Mouse (Mus musculus) embryonic stem cell, embryonic (primary cell): ENCODE measurements around the gene Cyp2d10.
"Not testable (repeated sequence)": the region's sequence is repeated elsewhere in the genome, so short reads cannot be mapped to it uniquely, and the experiment has no call there.

Experiments
- CTCF ChIA-PET, 4 experiments: fragments of 300-600 bp in 2 of 4; fragments of 350-600 bp in 2 of 4; sonication (Branson Sonifier 250); formaldehyde crosslinking; loops; one replicate each; lab custom pipeline; 2022; ENCODE audit warnings: inconsistent platforms in 2 of 4; lab: Charles Lee
- POLR2A ChIA-PET, 4 experiments: fragments of 300-600 bp in 2 of 4; fragments of 350-600 bp in 2 of 4; sonication (Branson Sonifier 250); formaldehyde crosslinking; loops; one replicate each; lab custom pipeline; 2022; ENCODE audit warnings: antibody characterized with exemption in 4 of 4, inconsistent platforms in 1 of 4; lab: Charles Lee

Gene Cyp2d10

GRCm38 (mm10) chr15:82404163-82404562 lies 2.8 kb downstream of the Cyp2d10 start:
- ChIA-PET POLR2A (no interaction called here), CTCF (no interaction called here)

GRCm38 (mm10) chr15:82403606-82404005 lies 3.4 kb downstream of the Cyp2d10 start:
- CTCF ChIA-PET, result no interaction called here
- POLR2A ChIA-PET, result no interaction called here

GRCm38 (mm10) chr15:82402741-82403140 lies 4.3 kb downstream of the Cyp2d10 start:
- POLR2A ChIA-PET, result no interaction called here
- CTCF ChIA-PET, result no interaction called here

- ChIA-PET CTCF (no interaction called here), POLR2A (no interaction called here)
Observed at GRCm38 (mm10) chr15:82402106-82402505, 4.9 kb downstream of the Cyp2d10 start.

GRCm38 (mm10) chr15:82401516-82401915 lies 5.5 kb downstream of the Cyp2d10 start:
- ChIA-PET CTCF (interaction anchor here in 1 of 4 experiments (0.6 kb wide), 1 partner anchor 131 kb away, joined by 3 read pairs; no protein-coding TSS in a partner anchor), POLR2A (no interaction called here)

- POLR2A ChIA-PET, result not testable (repeated sequence)
Observed at GRCm38 (mm10) chr15:82395955-82396354, 11.0 kb downstream of the Cyp2d10 start.

DNA sequence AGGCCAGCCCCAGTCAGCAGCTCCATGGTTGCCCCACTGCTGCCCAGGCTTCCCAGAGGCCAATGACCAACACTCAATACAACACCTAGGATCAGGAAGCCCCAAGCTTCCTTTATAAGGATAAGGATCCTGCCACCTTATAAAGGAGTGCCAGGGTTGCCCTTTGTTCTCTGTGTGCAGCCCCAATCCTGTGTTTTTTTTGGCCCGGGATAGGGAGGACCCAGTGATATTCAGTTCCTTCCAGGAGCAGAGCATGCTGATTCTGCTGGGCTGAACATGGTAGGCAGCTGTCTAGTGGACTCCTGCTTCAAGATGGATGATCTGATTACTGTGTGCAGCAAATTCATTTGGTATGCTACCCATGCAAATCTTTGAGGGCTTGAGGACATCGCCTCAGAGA lies 13.1 kb downstream of the Cyp2d10 start, which contains the start of gene Cyp2d11:
Cyp2d11 (minus strand) TSS at position 101 of the 400 bp plus-strand sequence.
- POLR2A ChIA-PET, CTCF ChIA-PET: not testable (repeated sequence)

More at GRCm38 (mm10) chr15:82395955-82396354, 11.0 kb downstream of the Cyp2d10 start:
- CTCF ChIA-PET, result not testable (repeated sequence)

DNA sequence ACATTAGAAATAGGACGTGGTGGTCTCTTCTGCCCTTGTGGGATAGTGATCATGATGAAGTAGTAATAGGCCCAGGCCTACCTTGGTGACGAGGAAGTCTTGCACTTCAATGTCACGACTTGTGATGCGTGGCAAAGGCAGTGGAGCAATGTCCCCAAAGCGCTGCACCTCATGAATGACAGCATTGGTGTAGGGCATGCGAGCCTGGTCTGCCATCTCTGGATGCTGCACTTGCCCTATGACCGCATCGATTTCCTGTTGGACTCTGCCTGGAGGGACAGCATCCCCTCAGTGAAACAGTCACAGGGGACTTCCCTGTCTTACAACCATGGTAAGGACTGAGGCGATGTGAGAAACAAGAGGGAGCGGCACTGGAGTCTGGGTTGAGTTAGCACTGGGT lies 17.1 kb downstream of the Cyp2d10 start:
- CTCF ChIA-PET, POLR2A ChIA-PET: not testable (repeated sequence)

DNA sequence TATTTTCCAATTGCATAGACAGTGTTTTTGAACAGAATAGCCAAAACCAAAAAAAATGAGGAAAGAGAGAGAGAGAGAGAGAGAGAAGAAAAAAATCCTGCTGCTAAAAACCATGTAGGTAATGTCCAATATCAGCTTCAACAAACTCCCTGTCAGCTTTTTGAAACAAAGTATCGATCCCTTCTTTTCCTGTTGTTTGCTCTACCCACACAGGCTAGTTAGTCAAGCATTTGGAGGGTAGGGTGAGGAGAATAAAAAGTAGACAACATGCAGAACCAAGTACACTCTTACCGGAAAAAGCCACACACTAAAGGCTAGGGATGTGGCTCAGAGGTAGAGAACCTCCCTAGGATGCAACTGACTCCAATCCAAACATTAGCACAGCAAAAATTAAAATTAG lies 21.3 kb downstream of the Cyp2d10 start:
- CTCF ChIA-PET, result no interaction called here

GRCm38 (mm10) chr15:82382441-82382840 lies 24.6 kb downstream of the Cyp2d10 start:
- ChIA-PET POLR2A (interaction anchor here in 1 of 4 experiments (0.9 kb wide), 1 partner anchor 36 kb away, joined by 3 read pairs; no protein-coding TSS in a partner anchor), CTCF (no interaction called here)

More for the DNA sequence above, 21.3 kb downstream of the Cyp2d10 start:
- POLR2A ChIA-PET, result no interaction called here

GRCm38 (mm10) chr15:82380714-82381062 lies 26.3 kb downstream of the Cyp2d10 start:
- POLR2A ChIA-PET, result interaction anchor here in 1 of 4 experiments (0.6 kb wide), 1 partner anchor 542 kb away, joined by 4 read pairs; no protein-coding TSS in a partner anchor
- CTCF ChIA-PET, result no interaction called here

DNA sequence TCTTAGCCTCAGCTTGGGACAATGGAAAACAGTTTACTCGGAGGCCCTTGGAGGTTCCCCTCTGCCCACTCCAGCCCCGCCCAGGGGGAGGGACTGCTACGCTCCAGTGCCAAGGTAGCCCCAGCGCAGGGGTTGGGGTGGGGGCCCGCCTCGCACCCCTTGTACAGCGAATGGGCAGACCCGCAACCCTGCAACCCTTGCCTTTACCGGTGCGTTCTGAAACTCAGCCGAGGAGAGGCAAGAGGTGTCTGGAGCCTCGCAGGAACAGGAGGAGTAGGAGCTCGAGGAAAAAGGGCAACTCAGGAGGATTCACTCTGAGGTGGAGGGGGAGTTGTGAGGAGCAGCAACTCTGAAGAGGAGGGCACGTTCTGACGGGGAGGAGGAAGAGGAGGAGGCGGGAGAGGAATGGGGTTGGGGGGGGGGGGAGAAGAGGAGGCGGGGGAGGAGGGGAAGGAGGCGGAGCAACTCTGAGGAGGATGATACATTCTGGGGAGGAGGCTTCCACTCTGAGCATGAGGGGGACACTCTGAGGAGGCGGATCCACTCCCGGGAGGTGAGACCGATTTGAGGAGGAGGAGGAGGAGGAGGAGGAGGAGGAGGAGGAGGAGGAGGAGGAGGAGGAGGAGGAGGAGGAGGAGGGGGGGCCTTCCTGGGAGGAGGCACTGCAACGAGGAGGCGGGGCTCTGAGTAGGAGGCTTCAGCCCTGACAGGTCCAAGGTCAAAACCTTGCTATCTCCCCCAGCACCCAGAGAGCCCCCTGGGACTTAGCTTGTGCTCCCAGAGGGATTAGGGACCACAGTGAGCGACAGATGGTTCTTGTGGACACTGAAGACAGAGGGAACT lies 26.9 kb downstream of the Cyp2d10 start, which contains the start of gene Cyp2d22:
Cyp2d22 (minus strand) TSS at position 390 of the 843 bp plus-strand sequence.
- ChIA-PET CTCF (interaction anchor here in 1 of 4 experiments (0.9 to 1.2 kb wide), 2 partner anchors 37 to 42 kb away, joined by 3 to 6 read pairs; partner anchors contain the start of genes Naga, Pheta2 and Smdt1), POLR2A (interaction anchor here in 2 of 4 experiments (0.5 to 2.6 kb wide), 7 partner anchors 19 to 1489 kb away, joined by 3 to 12 read pairs (median 4); partner anchors contain the start of genes Ndufa6 (in 1 of the 2) and Poldip3 (in 1 of the 2))

- POLR2A ChIA-PET, result interaction anchor here in 3 of 4 experiments (0.5 to 2.6 kb wide), 9 partner anchors 19 to 1490 kb away, joined by 3 to 12 read pairs (median 4); partner anchors contain the start of genes Ndufa6 (in 1 of the 3) and Poldip3 (in 1 of the 3)
- CTCF ChIA-PET, result interaction anchor here in 1 of 4 experiments (0.9 to 1.2 kb wide), 3 partner anchors 38 to 108 kb away, joined by 3 to 6 read pairs (median 3); partner anchors contain the start of genes Naga, Pheta2 and Smdt1
Observed at GRCm38 (mm10) chr15:82379511-82379870, 27.5 kb downstream of the Cyp2d10 start.

DNA sequence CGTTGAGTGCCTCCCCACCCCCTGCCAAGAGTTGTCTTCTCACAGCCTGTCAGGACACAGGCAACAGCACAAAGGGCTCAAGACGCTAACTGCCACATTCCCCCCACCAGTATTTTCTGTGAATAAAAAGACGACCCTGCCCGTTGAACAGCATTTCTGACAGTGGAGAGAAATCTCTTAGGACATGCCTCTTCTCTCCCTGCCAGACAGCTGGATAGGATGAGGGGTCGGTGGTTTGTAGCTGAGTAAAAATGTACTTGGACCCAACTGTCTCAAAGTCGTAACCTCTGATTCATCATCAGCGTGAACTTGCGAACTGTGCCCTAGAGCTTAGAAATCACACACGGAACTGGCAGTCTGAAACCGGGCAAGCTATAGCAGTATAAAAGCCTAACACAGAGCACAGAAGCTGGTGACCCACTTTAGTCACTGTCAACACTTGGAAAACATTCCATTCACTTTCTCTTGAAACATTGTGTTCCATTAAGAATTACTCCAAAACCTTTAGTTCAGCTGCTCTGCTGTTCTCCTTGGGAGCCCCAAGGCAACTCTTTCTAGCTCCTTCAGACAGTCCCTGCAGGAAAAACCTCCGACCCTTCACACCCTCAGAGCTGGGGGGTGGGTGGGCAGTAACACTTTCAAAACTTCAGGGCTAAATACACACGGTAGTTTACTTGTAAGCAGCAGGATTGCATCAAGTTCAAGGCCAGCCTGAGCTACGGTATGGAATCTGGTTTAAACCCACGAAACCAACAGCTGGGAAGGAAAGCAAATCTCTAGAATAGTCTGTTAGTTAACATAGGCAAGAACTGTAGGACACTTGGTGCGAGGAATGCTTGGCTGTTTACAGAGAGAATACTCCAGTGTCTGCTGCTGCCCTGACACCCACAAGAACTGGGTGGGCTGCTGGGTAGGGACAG lies 28.5 kb downstream of the Cyp2d10 start:
- ChIA-PET CTCF (interaction anchor here in 2 of 4 experiments (0.6 to 0.9 kb wide), 3 partner anchors 40 to 107 kb away, joined by 3 to 4 read pairs (median 3); partner anchors contain the start of genes Naga (in 1 of the 2), Pheta2 (in 1 of the 2) and Smdt1 (in 1 of the 2)), POLR2A (interaction anchor here in 2 of 4 experiments (0.7 to 2.6 kb wide), 5 partner anchors 18 to 562 kb away, joined by 3 to 12 read pairs (median 4); partner anchors contain the start of gene Ndufa6 (in 1 of the 2))

- POLR2A ChIA-PET, result interaction anchor here in 2 of 4 experiments (1.1 to 2.6 kb wide), 3 partner anchors 17 to 24 kb away, joined by 3 to 12 read pairs (median 10); partner anchors contain the start of gene Ndufa6 (in 1 of the 2)
- CTCF ChIA-PET, result interaction anchor here in 1 of 4 experiments (0.6 kb wide), 1 partner anchor 786 kb away, joined by 15 read pairs; no protein-coding TSS in a partner anchor
Observed at GRCm38 (mm10) chr15:82377701-82378100, 29.3 kb downstream of the Cyp2d10 start.

GRCm38 (mm10) chr15:82376393-82377138 lies 30.4 kb downstream of the Cyp2d10 start:
- POLR2A ChIA-PET, result interaction anchor here in 2 of 4 experiments (0.7 to 2.1 kb wide), 8 partner anchors 15 to 468 kb away, joined by 3 to 7 read pairs (median 3); partner anchors contain the start of gene Ndufa6 (in 2 of the 2)
- CTCF ChIA-PET, result interaction anchor here in 3 of 4 experiments (0.5 to 1.7 kb wide), 5 partner anchors 18 to 406 kb away, joined by 3 to 10 read pairs (median 7); partner anchors contain the start of gene Ndufa6 (in 1 of the 3)

DNA sequence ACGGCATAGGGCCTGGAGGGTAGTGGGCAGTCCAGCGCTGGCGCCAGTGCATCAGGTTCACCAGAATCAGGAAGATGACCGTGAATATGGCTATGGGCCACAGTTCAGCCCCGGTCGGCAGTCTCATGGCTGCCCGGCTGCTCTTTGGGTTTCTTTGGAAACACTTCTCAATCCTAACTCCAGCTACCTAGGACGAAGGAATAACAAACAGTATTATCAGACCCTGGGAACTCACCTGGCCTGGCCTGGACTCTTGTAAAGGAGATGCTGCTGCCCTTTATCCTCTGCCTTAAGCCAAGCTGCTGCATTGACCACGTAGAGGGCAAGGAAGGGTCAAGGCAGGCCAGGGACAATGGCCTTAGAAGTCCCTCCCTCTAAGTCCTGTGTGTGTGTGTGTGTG lies 31.1 kb downstream of the Cyp2d10 start:
- ChIA-PET CTCF (interaction anchor here in 3 of 4 experiments (0.5 to 1.7 kb wide), 3 partner anchors 21 to 159 kb away, joined by 4 to 10 read pairs (median 7); partner anchors contain the start of gene Ndufa6 (in 1 of the 3)), POLR2A (interaction anchor here in 3 of 4 experiments (0.6 to 2.1 kb wide), 6 partner anchors 15 to 440 kb away, joined by 3 to 7 read pairs (median 4); partner anchors contain the start of gene Ndufa6 (in 2 of the 3))
